Mouse (Mus musculus) G1E (cell line): ENCODE data around the gene Prpsap2.

Experiments used
- CTCF ChIP-seq: IDR thresholded peaks from 2 replicates; pipeline ENCODE4 v1.5.1; 2012; ENCODE audit warnings: low read depth, low read length, inconsistent platforms, mixed read lengths
- GATA1 ChIP-seq: IDR thresholded peaks from 2 replicates; pipeline ENCODE4 v1.6.1; 2012; ENCODE audit warnings: borderline replicate concordance, low read length, inconsistent platforms, mixed read lengths
- GATA2 ChIP-seq: IDR thresholded peaks from 2 replicates; pipeline ENCODE4 v1.6.1; 2012; ENCODE audit warnings: low read depth, low read length, inconsistent platforms, borderline replicate concordance
- TAL1 ChIP-seq: conservative IDR thresholded peaks from 2 replicates; pipeline ENCODE4 v1.6.1; 2012; ENCODE audit warnings: low read depth, low read length, inconsistent platforms, mixed read lengths

- no peak for TF ChIP-seq CTCF
- TF ChIP-seq GATA1: no peak
- TF ChIP-seq TAL1: no peak
- TF ChIP-seq GATA2: no peak
These were observed at the start of gene Prpsap2 for GRCm38 (mm10) chr11:61761584-61762407.
